Mouse (Mus musculus): ENCODE measurements at regions not wholly inside any gene's neighbourhood (a gene's known extent, or its start where the extent isn't known, plus 50 kb on each side); places are given as distances from the start of the nearest gene placed in this dataset.
"Not testable (repeated sequence)": the region's sequence is repeated elsewhere in the genome, so short reads cannot be mapped to it uniquely, and the experiment has no call there.

DNA sequence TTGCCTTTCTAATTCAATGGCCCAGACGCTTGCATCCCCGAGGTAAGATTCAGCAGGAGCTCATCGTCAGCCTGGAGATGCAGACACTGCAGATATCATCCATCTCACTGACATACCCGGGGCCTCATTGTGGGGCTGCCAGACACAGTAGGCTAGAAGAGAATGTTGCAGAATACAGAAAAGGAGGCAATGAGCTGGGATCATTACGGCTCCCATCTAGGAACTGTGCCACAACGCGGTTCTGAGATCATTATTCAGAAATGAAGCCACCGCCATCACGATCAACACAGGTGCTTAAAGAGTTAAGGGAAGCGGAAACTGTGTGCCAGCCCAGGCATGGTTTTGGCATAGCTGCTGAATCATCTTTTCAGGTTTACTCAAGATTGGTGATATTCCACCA lies 158.1 kb upstream of the Gm11146 start:
- H3K9ac ChIP-seq (ENCODE audit: low read depth, low read length), result no peak overlapping the region
- WGBS, result 87% methylated on average over 10 of the region's 10 CpGs
- H3K27me3 ChIP-seq (ENCODE audit: control insufficient read depth, insufficient read depth, low read length), result no peaks in the 10 kb centered on the region
- DNase-seq (ENCODE audit: extremely low read depth, low read depth, low spot score), result no peak
- no peaks in the 10 kb centered on the region for H3K79me2 ChIP-seq (ENCODE audit: control insufficient read depth, insufficient read depth, low read length)
- no peak overlapping the region for H3K4me3 ChIP-seq (ENCODE audit: insufficient read depth, low read depth, low read length)
- TF ChIP-seq POLR2A (IDR thresholded peaks at IDR 0.05; ENCODE audit: extremely low read depth, insufficient read depth, low read length), result no peak
- TF ChIP-seq CTCF (IDR thresholded peaks at IDR 0.05; ENCODE audit: low read depth, low read length), result no peak
- H3K27ac ChIP-seq (replicated peaks; ENCODE audit: insufficient read depth, low read depth, low read length), result no peak overlapping the region
- no peaks in the 10 kb centered on the region for H3K36me3 ChIP-seq (ENCODE audit: control insufficient read depth, insufficient read depth, low read length)
- H3K4me1 ChIP-seq (ENCODE audit: control insufficient read depth, insufficient read depth, low read length), result no peaks in the 10 kb centered on the region

GRCm38 (mm10) chr16:77754882-77755281 lies 153.0 kb upstream of the Gm11146 start:
- WGBS, result 80% methylated on average over 6 of the region's 6 CpGs
- H3K79me2 ChIP-seq (ENCODE audit: control insufficient read depth, insufficient read depth, low read length), result no peaks in the 10 kb centered on the region
- H3K9ac ChIP-seq (ENCODE audit: low read depth, low read length), result no peak overlapping the region
- H3K4me3 ChIP-seq (ENCODE audit: insufficient read depth, low read depth, low read length), result no peak overlapping the region
- H3K36me3 ChIP-seq (ENCODE audit: control insufficient read depth, insufficient read depth, low read length), result no peaks in the 10 kb centered on the region
- H3K27ac ChIP-seq (replicated peaks; ENCODE audit: insufficient read depth, low read depth, low read length), result no peak overlapping the region
- no peaks in the 10 kb centered on the region for H3K27me3 ChIP-seq (ENCODE audit: control insufficient read depth, insufficient read depth, low read length)
- no peak for DNase-seq (ENCODE audit: extremely low read depth, low read depth, low spot score)
- H3K4me1 ChIP-seq (ENCODE audit: control insufficient read depth, insufficient read depth, low read length), result no peaks in the 10 kb centered on the region
- TF ChIP-seq CTCF (IDR thresholded peaks at IDR 0.05; ENCODE audit: low read depth, low read length), result no peak
- no peak for TF ChIP-seq POLR2A (IDR thresholded peaks at IDR 0.05; ENCODE audit: extremely low read depth, insufficient read depth, low read length)

GRCm38 (mm10) chr16:77749474-77749873 lies 147.6 kb upstream of the Gm11146 start:
- H3K9ac ChIP-seq (ENCODE audit: low read depth, low read length), result no peak overlapping the region
- no peaks in the 10 kb centered on the region for H3K4me1 ChIP-seq (ENCODE audit: control insufficient read depth, insufficient read depth, low read length)
- no peaks in the 10 kb centered on the region for H3K36me3 ChIP-seq (ENCODE audit: control insufficient read depth, insufficient read depth, low read length)
- no peaks in the 10 kb centered on the region for H3K79me2 ChIP-seq (ENCODE audit: control insufficient read depth, insufficient read depth, low read length)
- 82% methylated on average over 2 of the region's 2 CpGs for WGBS
- H3K27ac ChIP-seq (replicated peaks; ENCODE audit: insufficient read depth, low read depth, low read length), result no peak overlapping the region
- TF ChIP-seq POLR2A (IDR thresholded peaks at IDR 0.05; ENCODE audit: extremely low read depth, insufficient read depth, low read length) (no peak), CTCF (IDR thresholded peaks at IDR 0.05; ENCODE audit: low read depth, low read length) (no peak)
- no peaks in the 10 kb centered on the region for H3K27me3 ChIP-seq (ENCODE audit: control insufficient read depth, insufficient read depth, low read length)
- peak; percentile 15 for DNase-seq (ENCODE audit: extremely low read depth, low read depth, low spot score)
- no peak overlapping the region for H3K4me3 ChIP-seq (ENCODE audit: insufficient read depth, low read depth, low read length)

DNA sequence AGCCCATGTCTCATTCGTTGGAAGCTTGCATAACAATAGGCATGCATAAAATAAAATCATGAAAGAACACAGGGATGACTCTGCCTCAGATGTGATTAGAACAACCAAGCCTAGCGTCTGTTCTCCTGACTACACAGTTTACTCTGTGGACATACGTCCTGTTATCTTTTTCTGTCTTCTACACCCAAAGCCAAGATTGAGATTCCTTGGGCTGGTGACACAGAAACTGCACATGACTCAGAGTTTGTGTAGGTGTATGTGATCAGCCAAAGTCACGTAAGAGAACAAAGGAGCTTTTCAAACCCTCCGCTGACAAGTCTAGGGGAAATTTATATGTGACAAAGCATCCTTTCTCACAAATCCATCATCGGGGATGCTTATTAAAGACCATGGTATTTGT lies 141.9 kb upstream of the Gm11146 start:
- H3K79me2 ChIP-seq (ENCODE audit: control insufficient read depth, insufficient read depth, low read length), result no peaks in the 10 kb centered on the region
- WGBS, result 78% methylated on average over 6 of the region's 6 CpGs

DNA sequence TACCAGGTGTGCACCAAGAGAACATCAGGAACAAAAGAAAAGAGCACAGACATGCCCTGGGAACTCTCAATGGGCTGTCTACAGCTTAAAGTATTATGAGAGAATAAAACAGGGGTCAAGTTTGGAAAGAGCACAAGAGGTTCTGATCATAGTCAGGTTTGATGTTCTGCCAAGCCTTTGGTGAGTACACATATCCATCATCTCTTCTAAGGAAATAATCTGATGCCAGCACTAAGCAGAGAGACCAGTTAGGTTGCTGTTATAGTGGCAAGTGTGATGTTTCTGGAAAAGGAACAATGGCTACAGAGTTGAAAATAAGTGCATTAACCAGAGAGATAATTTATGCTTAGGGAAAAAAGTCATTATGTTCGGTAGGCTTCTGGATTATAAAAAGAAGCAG lies 136.9 kb upstream of the Gm11146 start:
- H3K27me3 ChIP-seq (ENCODE audit: control insufficient read depth, insufficient read depth, low read length), result no peaks in the 10 kb centered on the region
- H3K36me3 ChIP-seq (ENCODE audit: control insufficient read depth, insufficient read depth, low read length), result no peaks in the 10 kb centered on the region
- H3K4me1 ChIP-seq (ENCODE audit: control insufficient read depth, insufficient read depth, low read length), result no peaks in the 10 kb centered on the region
- H3K9ac ChIP-seq (ENCODE audit: low read depth, low read length), result no peak overlapping the region
- no peak overlapping the region for H3K4me3 ChIP-seq (ENCODE audit: insufficient read depth, low read depth, low read length)
- DNase-seq (ENCODE audit: extremely low read depth, low read depth, low spot score), result no peak
- TF ChIP-seq POLR2A (IDR thresholded peaks at IDR 0.05; ENCODE audit: extremely low read depth, insufficient read depth, low read length) (no peak), CTCF (IDR thresholded peaks at IDR 0.05; ENCODE audit: low read depth, low read length) (no peak)
- 90% methylated on average over 1 of the region's 1 CpGs for WGBS
- no peaks in the 10 kb centered on the region for H3K79me2 ChIP-seq (ENCODE audit: control insufficient read depth, insufficient read depth, low read length)
- no peak overlapping the region for H3K27ac ChIP-seq (replicated peaks; ENCODE audit: insufficient read depth, low read depth, low read length)

More for the DNA sequence above, 141.9 kb upstream of the Gm11146 start:
- TF ChIP-seq POLR2A (IDR thresholded peaks at IDR 0.05; ENCODE audit: extremely low read depth, insufficient read depth, low read length), result no peak
- no peak for TF ChIP-seq CTCF (IDR thresholded peaks at IDR 0.05; ENCODE audit: low read depth, low read length)
- Histone ChIP-seq H3K27ac (replicated peaks; ENCODE audit: insufficient read depth, low read depth, low read length) (no peak overlapping the region), H3K4me1 (ENCODE audit: control insufficient read depth, insufficient read depth, low read length) (no peaks in the 10 kb centered on the region), H3K4me3 (ENCODE audit: insufficient read depth, low read depth, low read length) (no peak overlapping the region), H3K36me3 (ENCODE audit: control insufficient read depth, insufficient read depth, low read length) (no peaks in the 10 kb centered on the region), H3K9ac (ENCODE audit: low read depth, low read length) (no peak overlapping the region), H3K27me3 (ENCODE audit: control insufficient read depth, insufficient read depth, low read length) (no peaks in the 10 kb centered on the region)
- no peak for DNase-seq (ENCODE audit: extremely low read depth, low read depth, low spot score)

GRCm38 (mm10) chr16:77719377-77719776 lies 117.5 kb upstream of the Gm11146 start:
- Histone ChIP-seq H3K4me1 (ENCODE audit: control insufficient read depth, insufficient read depth, low read length) (no peaks in the 10 kb centered on the region), H3K79me2 (ENCODE audit: control insufficient read depth, insufficient read depth, low read length) (no peaks in the 10 kb centered on the region), H3K9ac (ENCODE audit: low read depth, low read length) (no peak overlapping the region), H3K27me3 (ENCODE audit: control insufficient read depth, insufficient read depth, low read length) (no peaks in the 10 kb centered on the region), H3K36me3 (ENCODE audit: control insufficient read depth, insufficient read depth, low read length) (no peaks in the 10 kb centered on the region), H3K27ac (replicated peaks; ENCODE audit: insufficient read depth, low read depth, low read length) (no peak overlapping the region), H3K4me3 (ENCODE audit: insufficient read depth, low read depth, low read length) (no peak overlapping the region)
- 85% methylated on average over 2 of the region's 2 CpGs for WGBS
- no peak for DNase-seq (ENCODE audit: extremely low read depth, low read depth, low spot score)
- TF ChIP-seq CTCF (IDR thresholded peaks at IDR 0.05; ENCODE audit: low read depth, low read length) (no peak), POLR2A (IDR thresholded peaks at IDR 0.05; ENCODE audit: extremely low read depth, insufficient read depth, low read length) (no peak)

DNA sequence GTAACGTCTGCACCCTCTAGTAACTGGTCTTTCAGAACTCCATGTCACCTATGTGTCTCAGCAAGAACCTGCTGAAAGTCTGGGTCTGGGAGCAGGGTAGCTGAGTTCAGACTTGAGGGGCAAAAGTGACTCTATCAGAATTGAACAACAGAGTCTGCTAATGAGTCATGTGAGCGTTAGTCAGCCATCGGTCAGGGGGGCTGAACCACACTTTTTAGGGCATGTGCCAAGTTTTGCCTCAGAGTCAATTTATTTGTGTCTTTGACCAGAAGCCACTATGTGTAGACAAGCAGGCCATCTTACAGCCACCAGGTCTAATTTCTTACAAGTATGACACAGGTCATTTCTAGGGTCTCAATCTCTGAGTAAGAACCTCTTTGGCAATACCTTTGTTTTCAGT lies 115.9 kb upstream of the Gm11146 start:
- not testable (repeated sequence) for H3K79me2 ChIP-seq (ENCODE audit: control insufficient read depth, insufficient read depth, low read length); H3K27me3 ChIP-seq (ENCODE audit: control insufficient read depth, insufficient read depth, low read length); H3K36me3 ChIP-seq (ENCODE audit: control insufficient read depth, insufficient read depth, low read length); H3K4me1 ChIP-seq (ENCODE audit: control insufficient read depth, insufficient read depth, low read length); DNase-seq (ENCODE audit: extremely low read depth, low read depth, low spot score); H3K9ac ChIP-seq (ENCODE audit: low read depth, low read length); H3K4me3 ChIP-seq (ENCODE audit: insufficient read depth, low read depth, low read length); H3K27ac ChIP-seq (replicated peaks; ENCODE audit: insufficient read depth, low read depth, low read length)
- 90% methylated on average over 3 of the region's 3 CpGs for WGBS
